19 mouse cellular contexts compared by ENCODE assay signal in the genomic region with DNA sequence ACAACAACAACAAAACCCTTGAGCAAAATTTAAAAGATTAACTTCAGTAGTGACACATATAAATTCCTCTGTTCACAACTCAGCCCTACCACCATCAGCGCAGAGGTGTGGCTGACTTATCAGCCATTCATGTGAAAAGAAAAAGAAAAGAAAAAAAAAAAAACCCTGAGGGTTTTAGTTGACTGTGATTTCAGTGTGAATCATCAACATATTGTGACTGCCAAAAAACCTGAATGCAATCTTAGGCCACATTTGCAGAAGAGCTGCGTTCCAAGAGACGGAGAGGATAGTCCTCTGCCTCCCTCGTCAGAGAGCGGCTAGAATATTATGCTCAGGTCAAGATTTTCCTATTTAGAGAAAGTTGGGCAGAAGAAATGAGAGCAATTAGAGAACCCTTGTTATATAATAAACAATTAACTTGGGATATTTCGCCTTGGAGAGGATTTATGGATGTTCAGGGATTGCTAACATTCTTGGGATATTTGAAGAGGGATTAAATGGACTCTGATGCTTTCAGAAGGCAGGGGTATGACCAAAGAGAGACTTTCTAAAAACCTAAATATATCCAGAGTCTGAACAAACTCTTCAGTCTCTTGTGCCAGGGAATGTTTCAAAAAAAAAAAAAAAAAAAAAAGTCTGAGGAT. TPM values are rescaled to one million over a fixed set of nuclear protein-coding genes. Genes with fewer than 3 reads are reported as not detected.
DNase-seq lines count a peak whose midpoint lies in the region; ATAC-seq and TF ChIP-seq lines count a peak whose summit lies in the region.
"Had no signal": no experiment of that assay in that cellular context is flagged by ENCODE, and none has a peak within 500 bp of the region (broad histone marks: within the 10 kb centered on the region; RNA-seq: fewer than 3 reads in every experiment).

No protein-coding gene starts in this region.

- DNase-seq in cerebellum, adult 2 months: peak; percentile 15 to 68
- DNase-seq in cerebellum, postnatal 36 days: no peak
- DNase-seq in kidney, adult 9 months: peak; percentile 46
- DNase-seq in MEL (ENCODE audit: low read depth, low spot score): no peak
- peak; percentile 59 for DNase-seq in skeletal muscle tissue, adult 2 months (ENCODE audit: low read depth, low spot score)
- no peak for DNase-seq in forebrain, embryonic 11.5 days (ENCODE audit: low spot score)
- DNase-seq: cerebellum, adult 9-10 months; forebrain, postnatal 0 days; spleen, adult 18-20 months; thymus, postnatal 4 days had no signal

- no peak overlapping the region for H3K4me2 ChIP-seq in kidney, embryonic 16.5 days (replicated peaks; ENCODE audit: low read depth, low read length)
- no peak overlapping the region for H3K4me2 ChIP-seq in forebrain, embryonic 11.5 days (ENCODE audit: low read depth, low read length, severe bottlenecking)
- H3K4me2 ChIP-seq: hindbrain, embryonic 14.5 days; limb, embryonic 12.5 days; midbrain, embryonic 12.5 days had no signal

- no peak overlapping the region for H3K27ac ChIP-seq in cerebellum, adult 2 months (ENCODE audit: insufficient read depth, low read length)
- no peak overlapping the region for H3K27ac ChIP-seq in kidney, embryonic 16.5 days (ENCODE audit: low read length)
- H3K27ac ChIP-seq in MEL (ENCODE audit: control insufficient read depth, low read depth, low read length): no peak overlapping the region
- H3K27ac ChIP-seq in forebrain, embryonic 11.5 days (ENCODE audit: low read depth, low read length): no peak overlapping the region
- H3K27ac ChIP-seq: hindbrain, embryonic 14.5 days; layer of hippocampus, adult 2 months; left cerebral cortex, adult 2 months; limb, embryonic 12.5 days; midbrain, embryonic 12.5 days had no signal

- H3K36me3 ChIP-seq in kidney, embryonic 16.5 days (ENCODE audit: insufficient read depth, low read length): no peaks in the 10 kb centered on the region
- no peaks in the 10 kb centered on the region for H3K36me3 ChIP-seq in MEL (ENCODE audit: control insufficient read depth in 1 of 2, insufficient read depth in 2 of 2, low read length in 2 of 2)
- no peaks in the 10 kb centered on the region for H3K36me3 ChIP-seq in forebrain, embryonic 11.5 days (ENCODE audit: control insufficient read depth, insufficient read depth, low read length)
- H3K36me3 ChIP-seq: G1E; limb, embryonic 12.5 days had no signal

- WGBS in cerebellum, adult 2 months: 20% methylated on average over 6 of the region's 6 CpGs
- 80% methylated on average over 6 of the region's 6 CpGs for WGBS in kidney, embryonic 16.5 days
- 76% methylated on average over 6 of the region's 6 CpGs for WGBS in forebrain, embryonic 11.5 days

- no peak for TF ChIP-seq POLR2A in cerebellum, adult 2 months (IDR thresholded peaks at IDR 0.05; ENCODE audit: borderline replicate concordance, insufficient read depth, low read length)
- no peak for TF ChIP-seq POLR2A in MEL (IDR thresholded peaks at IDR 0.05; ENCODE audit: control insufficient read depth in 1 of 2, insufficient read depth in 1 of 2, low read depth in 1 of 2, low read length in 2 of 2, poor library complexity in 1 of 2)

- TF ChIP-seq EP300 in MEL (IDR thresholded peaks at IDR 0.05; ENCODE audit: low read depth in 1 of 2, low read length in 2 of 2): no peak

- no peak for ATAC-seq in kidney, embryonic 16.5 days (ENCODE audit: low FRiP score, low TSS enrichment)
- no peak for ATAC-seq in forebrain, embryonic 11.5 days (replicated peaks; ENCODE audit: low FRiP score)
- ATAC-seq: forebrain, postnatal 0 days had no signal

- H3K79me2 ChIP-seq in MEL (ENCODE audit: control insufficient read depth, insufficient read depth, low read length, poor library complexity): no peaks in the 10 kb centered on the region

- no peaks in the 10 kb centered on the region for H3K9me3 ChIP-seq in kidney, embryonic 16.5 days (ENCODE audit: low read length)
- no peaks in the 10 kb centered on the region for H3K9me3 ChIP-seq in MEL (replicated peaks; ENCODE audit: insufficient read depth, low read length)
- no peaks in the 10 kb centered on the region for H3K9me3 ChIP-seq in forebrain, embryonic 11.5 days (ENCODE audit: control insufficient read depth, low read length)
- H3K9me3 ChIP-seq: G1E; limb, embryonic 12.5 days; midbrain, embryonic 12.5 days had no signal

- no peak overlapping the region for H3K9ac ChIP-seq in kidney, embryonic 16.5 days (replicated peaks; ENCODE audit: low read length)
- H3K9ac ChIP-seq in MEL (ENCODE audit: control insufficient read depth, low read depth, low read length, poor library complexity, severe bottlenecking): no peak overlapping the region
- H3K9ac ChIP-seq in forebrain, embryonic 11.5 days (ENCODE audit: low read length): no peak overlapping the region
- H3K9ac ChIP-seq: forebrain, postnatal 0 days; hindbrain, embryonic 14.5 days; limb, embryonic 12.5 days; midbrain, embryonic 12.5 days had no signal

- TF ChIP-seq CTCF in cerebellum, adult 2 months (IDR thresholded peaks at IDR 0.05; ENCODE audit: borderline replicate concordance, insufficient read depth, low read depth, low read length): no peak
- TF ChIP-seq CTCF in MEL (IDR thresholded peaks at IDR 0.05 in 2 of 3, conservative IDR thresholded peaks at IDR 0.05 in 1 of 3; ENCODE audit: control insufficient read depth in 1 of 3, insufficient read depth in 1 of 3, low read depth in 2 of 3, low read length in 3 of 3, poor library complexity in 1 of 3, severe bottlenecking in 1 of 3): no peak

- H3K4me3 ChIP-seq in cerebellum, adult 2 months (replicated peaks; ENCODE audit: insufficient read depth, low read depth, low read length): no peak overlapping the region
- no peak overlapping the region for H3K4me3 ChIP-seq in kidney, embryonic 16.5 days (ENCODE audit: low read length)
- H3K4me3 ChIP-seq in MEL (ENCODE audit: control insufficient read depth in 1 of 2, insufficient read depth in 1 of 2, low read depth in 2 of 2, low read length in 2 of 2): no peak overlapping the region
- no peak overlapping the region for H3K4me3 ChIP-seq in forebrain, embryonic 11.5 days (ENCODE audit: low read depth, low read length)
- H3K4me3 ChIP-seq: erythroblast, embryonic 14.5 days; layer of hippocampus, adult 2 months; left cerebral cortex, adult 2 months; limb, embryonic 12.5 days; midbrain, embryonic 12.5 days had no signal

- H3K27me3 ChIP-seq in cerebellum, adult 2 months (ENCODE audit: control insufficient read depth, insufficient read depth, low read length): no peaks in the 10 kb centered on the region
- H3K27me3 ChIP-seq in kidney, embryonic 16.5 days (ENCODE audit: insufficient read depth, low read length): no peaks in the 10 kb centered on the region
- peaks cover 3 to 5% of the 10 kb centered on the region in 2 experiments; a peak in 3 of 4 replicates for H3K27me3 ChIP-seq in MEL (ENCODE audit: control insufficient read depth in 1 of 2, insufficient read depth in 2 of 2, low read length in 2 of 2)
- H3K27me3 ChIP-seq in forebrain, embryonic 11.5 days (ENCODE audit: control insufficient read depth, insufficient read depth, low read length): no peaks in the 10 kb centered on the region
- H3K27me3 ChIP-seq: limb, embryonic 12.5 days; midbrain, embryonic 12.5 days had no signal

- no peak for TF ChIP-seq RAD21 in MEL (IDR thresholded peaks at IDR 0.05; ENCODE audit: low read depth, low read length)

- H3K4me1 ChIP-seq in cerebellum, adult 2 months (ENCODE audit: control insufficient read depth, insufficient read depth, low read length): peaks cover 10% of the 10 kb centered on the region
- no peaks in the 10 kb centered on the region for H3K4me1 ChIP-seq in kidney, embryonic 16.5 days (ENCODE audit: insufficient read depth, low read length)
- H3K4me1 ChIP-seq in MEL (ENCODE audit: control insufficient read depth in 1 of 2, insufficient read depth in 2 of 2, low read length in 2 of 2): no peaks in the 10 kb centered on the region
- H3K4me1 ChIP-seq in forebrain, embryonic 11.5 days (replicated peaks; ENCODE audit: control insufficient read depth, insufficient read depth, low read length): no peaks in the 10 kb centered on the region
- H3K4me1 ChIP-seq: limb, embryonic 12.5 days; midbrain, embryonic 12.5 days had no signal

TF ChIP-seq in MEL, 35 proteins besides CTCF, POLR2A, EP300 and RAD21:
- TF ChIP-seq ZNF384 (IDR thresholded peaks at IDR 0.05; ENCODE audit: low read depth, low read length): 0 out of 2 replicates have a peak, but pooled peaks have one; percentile 30
- TF ChIP-seq MXI1 (IDR thresholded peaks at IDR 0.05; ENCODE audit: low read depth, low read length): no peak
TF ChIP-seq in MEL: peak in this region for 1.

RNA-seq across cellular contexts. Expression of a gene that starts 21.0 kb away (rescaled TPM):
- 14.6 and 17.3 TPM in 2 replicates for polyA plus RNA-seq in cerebellum, adult 2 months (2012; rRNA removed)
- polyA plus RNA-seq in kidney, embryonic 16.5 days (2015; fragmentation: Nextera tagmentation; extraction: Ambion mirVana): 0.59 and 1.0 TPM in 2 replicates
- not detected in 2 replicates for total RNA-seq in MEL (2012; rRNA removed)
- polyA plus RNA-seq in MEL (2012; ENCODE audit: insufficient read depth in 1 of 2, insufficient read length in 2 of 2, low read depth in 1 of 2, low replicate concordance in 2 of 2, missing spikeins in 1 of 2): not detected
- 2.9 and 4.4 TPM in 2 replicates for polyA plus RNA-seq in forebrain, embryonic 11.5 days (2014; fragmentation: Nextera tagmentation; extraction: Ambion mirVana)
- total RNA-seq: neutrophil, adult 5-6 weeks had no signal
- polyA plus RNA-seq: erythroblast, embryonic 14.5 days; G1E had no signal

Comparison
In these comparisons a context has a peak if more than half of its experiments do, and no peak if none do; other contexts are left out.
1. DNase-seq: peak in cerebellum, adult 2 months (2 of 2), kidney, adult 9 months (single experiment) and skeletal muscle tissue, adult 2 months (single experiment); none in cerebellum, postnatal 36 days (0 of 2), MEL (single experiment) and forebrain, embryonic 11.5 days (single experiment).